Mouse (Mus musculus): ENCODE measurements around the gene Sit1. TPM values are rescaled to one million over a fixed set of nuclear protein-coding genes. Genes with fewer than 3 reads are reported as not detected.
A peak's percentile ranks its signal among the peaks of the same experiment; 100 is the strongest.

The Sit1 gene
- polyA plus RNA-seq, 1 experiment from 2014 or later: not detected

DNA sequence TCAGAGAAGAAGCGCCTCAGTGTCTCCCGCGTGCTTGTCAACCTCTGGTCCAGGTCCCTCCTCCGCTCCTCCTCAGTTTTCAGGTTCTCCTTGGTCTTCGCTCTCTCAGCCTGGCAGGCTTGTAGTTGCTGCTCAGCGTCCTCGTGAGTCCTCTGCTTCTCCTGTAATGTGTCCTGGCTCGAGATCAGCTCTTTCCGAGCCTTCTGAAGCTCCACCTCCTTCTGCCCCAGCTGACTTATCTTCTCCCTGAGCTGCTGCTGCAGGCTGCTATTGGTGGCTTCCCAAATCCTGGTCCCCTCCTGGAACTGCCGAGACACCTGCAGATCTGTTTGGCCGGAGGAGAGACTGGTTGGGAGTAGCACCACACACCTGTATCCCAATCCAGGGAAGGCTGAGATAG lies 31.2 kb downstream of the Sit1 start:
- no peaks in the 10 kb centered on the region for H3K9me3 ChIP-seq (ENCODE audit: control insufficient read depth, low read length)
- no peak overlapping the region for H3K27ac ChIP-seq (ENCODE audit: low read depth, low read length)
- no peak overlapping the region for H3K4me3 ChIP-seq (ENCODE audit: low read depth, low read length)
- H3K9ac ChIP-seq (ENCODE audit: low read length): no peak overlapping the region
- H3K4me1 ChIP-seq (replicated peaks; ENCODE audit: control insufficient read depth, insufficient read depth, low read length): peaks cover 6% of the 10 kb centered on the region; the same call in 1 of the 2 replicates
- DNase-seq (ENCODE audit: low spot score) (no peak), ATAC-seq (replicated peaks; ENCODE audit: low FRiP score) (no peak)
- WGBS: 64% methylated on average over 11 of the region's 11 CpGs
- no peak overlapping the region for H3K4me2 ChIP-seq (ENCODE audit: low read depth, low read length, severe bottlenecking)
- peaks cover 2% of the 10 kb centered on the region; the same call in 1 of the 2 replicates for H3K36me3 ChIP-seq (ENCODE audit: control insufficient read depth, insufficient read depth, low read length)
- 0 out of 2 replicates have a peak, but pooled peaks cover 2% of the 10 kb centered on the region for H3K27me3 ChIP-seq (ENCODE audit: control insufficient read depth, insufficient read depth, low read length)

DNA sequence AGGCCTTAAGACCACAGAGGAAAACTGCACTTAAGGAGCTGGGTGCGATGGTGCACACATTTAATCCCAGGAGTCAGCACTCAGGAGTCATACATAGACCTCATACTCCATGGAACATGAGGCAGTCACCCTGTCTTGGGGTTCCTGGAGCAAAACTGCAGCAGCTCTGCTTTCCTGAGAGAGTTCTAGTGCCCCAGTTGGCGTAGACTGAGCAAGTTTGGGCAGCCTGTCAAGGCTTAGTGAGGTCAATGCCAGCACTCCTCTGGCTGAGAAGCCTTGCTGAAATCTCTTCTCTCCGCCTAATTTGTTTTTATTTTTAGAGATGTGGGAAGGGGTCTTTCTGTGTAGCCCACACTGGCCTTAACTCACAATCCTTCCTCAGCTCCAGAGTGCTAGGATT lies 35.0 kb downstream of the Sit1 start:
- Histone ChIP-seq H3K4me1 (replicated peaks; ENCODE audit: control insufficient read depth, insufficient read depth, low read length) (peaks cover 6% of the 10 kb centered on the region; the same call in 1 of the 2 replicates), H3K27me3 (ENCODE audit: control insufficient read depth, insufficient read depth, low read length) (no peaks in the 10 kb centered on the region), H3K9ac (ENCODE audit: low read length) (no peak overlapping the region), H3K36me3 (ENCODE audit: control insufficient read depth, insufficient read depth, low read length) (peaks cover 2% of the 10 kb centered on the region; the same call in 1 of the 2 replicates), H3K4me3 (ENCODE audit: low read depth, low read length) (no peak overlapping the region), H3K9me3 (ENCODE audit: control insufficient read depth, low read length) (no peaks in the 10 kb centered on the region), H3K27ac (ENCODE audit: low read depth, low read length) (no peak overlapping the region), H3K4me2 (ENCODE audit: low read depth, low read length, severe bottlenecking) (no peak overlapping the region)
- ATAC-seq (replicated peaks; ENCODE audit: low FRiP score) (no peak), DNase-seq (ENCODE audit: low spot score) (no peak)
- 92% methylated on average over 3 of the region's 3 CpGs for WGBS

DNA sequence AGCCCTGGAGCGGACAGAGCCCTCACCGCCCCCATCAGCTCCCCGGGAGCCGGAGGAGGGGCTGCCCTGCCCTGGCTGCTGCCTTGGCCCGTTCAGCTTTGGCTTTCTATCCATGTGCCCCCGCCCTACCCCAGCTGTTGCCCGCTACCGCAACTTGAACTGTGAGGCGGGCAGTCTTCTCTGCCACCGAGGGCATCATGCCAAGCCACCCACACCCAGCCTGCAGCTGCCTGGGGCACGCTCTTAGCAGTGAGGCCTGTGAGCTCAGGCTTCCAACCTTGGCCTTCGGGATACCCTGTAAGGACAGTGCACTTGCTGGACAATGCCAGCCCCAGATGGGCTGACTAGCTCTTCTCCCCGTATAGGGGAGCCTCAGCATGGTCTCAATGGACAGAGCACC lies 36.3 kb downstream of the Sit1 start:
- Histone ChIP-seq H3K27ac (ENCODE audit: low read depth, low read length) (no peak overlapping the region), H3K9me3 (ENCODE audit: control insufficient read depth, low read length) (no peaks in the 10 kb centered on the region), H3K4me2 (ENCODE audit: low read depth, low read length, severe bottlenecking) (no peak overlapping the region), H3K9ac (ENCODE audit: low read length) (no peak overlapping the region), H3K4me3 (ENCODE audit: low read depth, low read length) (no peak overlapping the region), H3K27me3 (ENCODE audit: control insufficient read depth, insufficient read depth, low read length) (no peaks in the 10 kb centered on the region), H3K4me1 (replicated peaks; ENCODE audit: control insufficient read depth, insufficient read depth, low read length) (peaks cover 1% of the 10 kb centered on the region; the same call in 1 of the 2 replicates), H3K36me3 (ENCODE audit: control insufficient read depth, insufficient read depth, low read length) (peaks cover 2% of the 10 kb centered on the region; the same call in 1 of the 2 replicates)
- no peak for ATAC-seq (replicated peaks; ENCODE audit: low FRiP score)
- WGBS: 90% methylated on average over 13 of the region's 13 CpGs
- DNase-seq (ENCODE audit: low spot score): no peak

DNA sequence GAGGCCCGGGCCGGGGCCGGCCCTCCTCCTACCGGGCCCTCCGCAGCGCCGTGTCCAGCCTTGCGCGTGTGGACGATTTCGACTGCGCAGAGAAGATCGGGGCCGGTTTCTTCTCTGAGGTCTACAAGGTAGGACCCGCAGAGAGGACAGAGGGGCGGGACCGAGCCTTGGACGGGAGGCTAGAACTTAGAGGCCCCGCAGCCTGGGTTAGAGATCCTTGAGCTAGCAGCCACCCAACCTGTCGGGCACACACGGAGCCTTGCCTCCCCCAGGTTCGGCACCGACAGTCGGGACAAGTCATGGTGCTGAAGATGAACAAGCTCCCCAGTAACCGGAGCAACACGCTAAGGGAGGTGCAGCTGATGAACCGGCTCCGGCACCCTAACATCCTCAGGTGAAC lies 40.0 kb downstream of the Sit1 start:
- peaks cover 2% of the 10 kb centered on the region; the same call in 1 of the 2 replicates for H3K36me3 ChIP-seq (ENCODE audit: control insufficient read depth, insufficient read depth, low read length)

GRCm38 (mm10) chr4:43442456-43443361 lies 40.8 kb downstream of the Sit1 start:
- DNase-seq (ENCODE audit: low spot score) (peak; percentile 87), ATAC-seq (replicated peaks; ENCODE audit: low FRiP score) (peak; percentile 69)
- no peaks in the 10 kb centered on the region for H3K27me3 ChIP-seq (ENCODE audit: control insufficient read depth, insufficient read depth, low read length)
- H3K4me1 ChIP-seq (replicated peaks; ENCODE audit: control insufficient read depth, insufficient read depth, low read length): peaks cover 1% of the 10 kb centered on the region; the same call in 1 of the 2 replicates
- H3K4me2 ChIP-seq (ENCODE audit: low read depth, low read length, severe bottlenecking): peak overlapping the region; percentile 95
- no peaks in the 10 kb centered on the region for H3K9me3 ChIP-seq (ENCODE audit: control insufficient read depth, low read length)
- H3K9ac ChIP-seq (ENCODE audit: low read length): peak overlapping the region; percentile 94
- no peaks in the 10 kb centered on the region; the same call in 1 of the 2 replicates for H3K36me3 ChIP-seq (ENCODE audit: control insufficient read depth, insufficient read depth, low read length)
- peak overlapping the region; percentile 85 for H3K27ac ChIP-seq (ENCODE audit: low read depth, low read length)
- WGBS: under 1% methylated on average over 86 of the region's 88 CpGs
- H3K4me3 ChIP-seq (ENCODE audit: low read depth, low read length): peak overlapping the region; percentile 95

More for the DNA sequence above, 40.0 kb downstream of the Sit1 start:
- Histone ChIP-seq H3K4me3 (ENCODE audit: low read depth, low read length) (peak overlapping the region; percentile 95), H3K4me1 (replicated peaks; ENCODE audit: control insufficient read depth, insufficient read depth, low read length) (peaks cover 1% of the 10 kb centered on the region; the same call in 1 of the 2 replicates), H3K9ac (ENCODE audit: low read length) (peak overlapping the region; percentile 94), H3K9me3 (ENCODE audit: control insufficient read depth, low read length) (no peaks in the 10 kb centered on the region), H3K27ac (ENCODE audit: low read depth, low read length) (peak overlapping the region; percentile 85), H3K27me3 (ENCODE audit: control insufficient read depth, insufficient read depth, low read length) (no peaks in the 10 kb centered on the region), H3K4me2 (ENCODE audit: low read depth, low read length, severe bottlenecking) (peak overlapping the region; percentile 95)
- 2% methylated on average over 28 of the region's 28 CpGs for whole genome bisulfite sequencing
- DNase-seq (ENCODE audit: low spot score): peak; percentile 66
- ATAC-seq (replicated peaks; ENCODE audit: low FRiP score): peak; percentile 11; the same call in 1 of the 2 replicates

GRCm38 (mm10) chr4:43442044-43442443 lies 41.5 kb downstream of the Sit1 start:
- Histone ChIP-seq H3K4me3 (ENCODE audit: low read depth, low read length) (peak overlapping the region; percentile 95), H3K27me3 (ENCODE audit: control insufficient read depth, insufficient read depth, low read length) (no peaks in the 10 kb centered on the region), H3K27ac (ENCODE audit: low read depth, low read length) (peak overlapping the region; percentile 85), H3K4me1 (replicated peaks; ENCODE audit: control insufficient read depth, insufficient read depth, low read length) (peaks cover 1% of the 10 kb centered on the region; the same call in 1 of the 2 replicates), H3K4me2 (ENCODE audit: low read depth, low read length, severe bottlenecking) (peak overlapping the region; percentile 95), H3K9ac (ENCODE audit: low read length) (peak overlapping the region; percentile 94), H3K9me3 (ENCODE audit: control insufficient read depth, low read length) (no peaks in the 10 kb centered on the region), H3K36me3 (ENCODE audit: control insufficient read depth, insufficient read depth, low read length) (no peaks in the 10 kb centered on the region; the same call in 1 of the 2 replicates)
- DNase-seq (ENCODE audit: low spot score): peak; percentile 99
- ATAC-seq (replicated peaks; ENCODE audit: low FRiP score): peak; percentile 94
- under 1% methylated on average over 33 of the region's 33 CpGs for WGBS

DNA sequence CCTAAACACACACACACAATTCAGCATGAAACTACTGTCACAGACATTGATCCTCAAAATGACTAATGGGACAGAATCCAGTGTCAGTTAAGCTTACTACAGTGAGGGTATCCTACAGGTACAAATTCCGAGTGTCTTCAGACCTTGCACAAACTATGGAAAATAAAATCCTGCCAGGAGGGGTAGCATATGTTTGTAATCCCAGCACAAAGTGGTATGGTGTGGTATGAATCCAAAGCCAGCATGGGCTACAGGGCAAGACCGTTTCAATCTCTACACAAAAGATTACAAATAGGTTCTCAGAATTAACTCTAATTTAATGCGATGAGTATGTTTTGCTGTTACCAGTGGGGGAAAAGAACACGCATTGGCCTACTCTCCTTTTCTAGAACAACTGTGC lies 41.9 kb downstream of the Sit1 start, which contains the start of gene Tesk1:
Gene Tesk1, plus strand, starts transcription at position 301 of the 400 bp plus-strand sequence.
- Histone ChIP-seq H3K4me2 (ENCODE audit: low read depth, low read length, severe bottlenecking) (peak within 1 kb of the TSS; percentile 95), H3K9ac (ENCODE audit: low read length) (peak within 1 kb of the TSS; percentile 94), H3K27ac (ENCODE audit: low read depth, low read length) (peak within 1 kb of the TSS; percentile 85), H3K9me3 (ENCODE audit: control insufficient read depth, low read length) (no peaks in the 10 kb centered on the region), H3K4me3 (ENCODE audit: low read depth, low read length) (peak within 1 kb of the TSS; percentile 95), H3K36me3 (ENCODE audit: control insufficient read depth, insufficient read depth, low read length) (no peaks in the 10 kb centered on the region; the same call in 1 of the 2 replicates), H3K27me3 (ENCODE audit: control insufficient read depth, insufficient read depth, low read length) (no peaks in the 10 kb centered on the region), H3K4me1 (replicated peaks; ENCODE audit: control insufficient read depth, insufficient read depth, low read length) (peaks cover 1% of the 10 kb centered on the region; the same call in 1 of the 2 replicates)
- peak; percentile 16 for ATAC-seq (replicated peaks; ENCODE audit: low FRiP score)
- WGBS: 27% methylated on average over 4 of the region's 4 CpGs
- DNase-seq (ENCODE audit: low spot score): no peak

DNA sequence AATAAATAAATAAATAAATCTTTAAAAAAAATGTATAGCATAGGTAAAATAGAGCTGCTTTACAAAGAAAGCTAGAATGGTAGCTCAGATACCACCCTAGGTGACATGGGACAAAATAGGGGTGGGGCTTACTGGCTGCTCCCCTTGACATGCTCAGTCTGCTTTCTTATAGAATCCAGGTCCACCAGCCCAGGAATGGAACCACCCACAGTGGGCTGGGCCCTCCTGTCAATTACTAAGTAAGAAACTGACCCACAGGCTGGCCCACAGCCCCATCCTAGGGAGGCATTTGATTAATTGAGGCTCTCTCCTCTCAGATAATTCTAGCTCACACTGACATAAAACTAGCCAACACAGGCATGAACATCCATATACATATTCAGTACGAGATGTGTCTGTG lies 50.7 kb downstream of the Sit1 start:
- Histone ChIP-seq H3K9ac (ENCODE audit: low read length) (no peak overlapping the region), H3K27ac (ENCODE audit: low read depth, low read length) (no peak overlapping the region), H3K36me3 (ENCODE audit: control insufficient read depth, insufficient read depth, low read length) (no peaks in the 10 kb centered on the region), H3K9me3 (ENCODE audit: control insufficient read depth, low read length) (no peaks in the 10 kb centered on the region), H3K4me1 (replicated peaks; ENCODE audit: control insufficient read depth, insufficient read depth, low read length) (peaks cover 4% of the 10 kb centered on the region; the same call in 1 of the 2 replicates), H3K27me3 (ENCODE audit: control insufficient read depth, insufficient read depth, low read length) (peaks cover 11% of the 10 kb centered on the region; the same call in 1 of the 2 replicates), H3K4me3 (ENCODE audit: low read depth, low read length) (no peak overlapping the region), H3K4me2 (ENCODE audit: low read depth, low read length, severe bottlenecking) (no peak overlapping the region)
- ATAC-seq (replicated peaks; ENCODE audit: low FRiP score): no peak
- 93% methylated on average over 1 of the region's 1 CpGs for WGBS
- no peak for DNase-seq (ENCODE audit: low spot score)

Data from forebrain, embryonic 11.5 days (tissue).